Mouse (Mus musculus) embryonic facial prominence, embryonic 10.5 days (tissue): ENCODE results near the gene Card19. TPM values are rescaled to one million over a fixed set of nuclear protein-coding genes. Genes with fewer than 3 reads are reported as not detected.

ENCODE experiments used
- DNase-seq: peaks from one replicate; pipeline ENCODE4 v3.0.0-alpha.2; 2017; ENCODE audit warnings: low spot score
- H3K27ac ChIP-seq: fragments of 300-500 bp; sonication (generic); replicated peaks from 2 replicates; pipeline ENCODE4 v1.5.1; 2016; ENCODE audit warnings: mild to moderate bottlenecking
- H3K27me3 ChIP-seq: fragments of 300-500 bp; sonication (generic); replicated peaks from 2 replicates; pipeline ENCODE4 v1.6.1; 2016; ENCODE audit warnings: low read depth, mild to moderate bottlenecking; ENCODE audit not compliant: poor library complexity, severe bottlenecking
- H3K36me3 ChIP-seq: fragments of 300-500 bp; sonication (generic); replicated peaks from 2 replicates; pipeline ENCODE4 v1.6.1; 2016; ENCODE audit warnings: mild to moderate bottlenecking, moderate library complexity
- H3K4me1 ChIP-seq: fragments of 300-500 bp; sonication (generic); 2 replicates; pipeline ENCODE4 v1.6.1; 2016
- H3K4me3 ChIP-seq: fragments of 300-500 bp; sonication (generic); 2 replicates; pipeline ENCODE4 v1.5.1; 2016; ENCODE audit warnings: mild to moderate bottlenecking, moderate library complexity
- H3K9me3 ChIP-seq: fragments of 300-500 bp; sonication (generic); 2 replicates; pipeline ENCODE4 v1.6.1; 2016; ENCODE audit warnings: mild to moderate bottlenecking
- WGBS: fragments of 180-500 bp; shearing (Covaris S2); methylation state at CpG from one replicate; pipeline ENCODE4 v1.1.7; 2016; 5-methylcytosine and 5-hydroxymethylcytosine counted together
- polyA plus RNA-seq: library from polyadenylated mRNA; unstranded; fragments of >200 nt; fragmentation: Nextera tagmentation; extraction: Ambion mirVana; gene quantifications from 2 replicates; pipeline ENCODE4 v1.2.1, GENCODE M21; 2016

The Card19 gene
- polyA plus RNA-seq, 1 experiment from 2014 or later = 35.0 TPM

- Histone ChIP-seq H3K36me3 (no peaks in the 10 kb centered on the region), H3K4me1 (peaks cover 4% of the 10 kb centered on the region; the same call in 1 of the 2 replicates), H3K9me3 (no peaks in the 10 kb centered on the region), H3K27ac (no peak overlapping the region), H3K27me3 (no peaks in the 10 kb centered on the region), H3K4me3 (no peak overlapping the region)
- 92% methylated on average over 7 of the region's 7 CpGs for WGBS
- no peak for DNase-seq
Observed at GRCm38 (mm10) chr13:49202556-49202955, 13.3 kb downstream of the Card19 start.

GRCm38 (mm10) chr13:49200688-49201087 lies 15.1 kb downstream of the Card19 start:
- WGBS = 88% methylated on average over 13 of the region's 13 CpGs
- no peaks in the 10 kb centered on the region for H3K9me3 ChIP-seq
- no peak for DNase-seq
- no peaks in the 10 kb centered on the region for H3K27me3 ChIP-seq
- H3K4me3 ChIP-seq = no peak overlapping the region
- peaks cover 4% of the 10 kb centered on the region; the same call in 1 of the 2 replicates for H3K4me1 ChIP-seq
- H3K27ac ChIP-seq = no peak overlapping the region
- peaks cover 6% of the 10 kb centered on the region for H3K36me3 ChIP-seq

- 90% methylated on average over 7 of the region's 7 CpGs for WGBS
Observed at GRCm38 (mm10) chr13:49199891-49200290, 15.9 kb downstream of the Card19 start.

GRCm38 (mm10) chr13:49198734-49199133 lies 17.1 kb downstream of the Card19 start:
- Histone ChIP-seq H3K4me1 (peaks cover 3% of the 10 kb centered on the region; the same call in 1 of the 2 replicates), H3K4me3 (no peak overlapping the region), H3K36me3 (peaks cover 10% of the 10 kb centered on the region), H3K9me3 (no peaks in the 10 kb centered on the region), H3K27ac (no peak overlapping the region), H3K27me3 (no peaks in the 10 kb centered on the region)
- WGBS = 92% methylated on average over 9 of the region's 9 CpGs
- DNase-seq = no peak

More at GRCm38 (mm10) chr13:49199891-49200290, 15.9 kb downstream of the Card19 start:
- H3K27me3 ChIP-seq = no peaks in the 10 kb centered on the region
- DNase-seq = no peak
- no peaks in the 10 kb centered on the region for H3K9me3 ChIP-seq
- H3K36me3 ChIP-seq = peaks cover 10% of the 10 kb centered on the region
- peaks cover 3% of the 10 kb centered on the region; the same call in 1 of the 2 replicates for H3K4me1 ChIP-seq
- no peak overlapping the region for H3K4me3 ChIP-seq
- no peak overlapping the region for H3K27ac ChIP-seq

GRCm38 (mm10) chr13:49196766-49197165 lies 19.1 kb downstream of the Card19 start:
- Histone ChIP-seq H3K4me1 (peaks cover 13% of the 10 kb centered on the region), H3K27ac (no peak overlapping the region), H3K9me3 (no peaks in the 10 kb centered on the region), H3K27me3 (no peaks in the 10 kb centered on the region), H3K36me3 (peaks cover 10% of the 10 kb centered on the region), H3K4me3 (no peak overlapping the region)
- DNase-seq = no peak
- WGBS = 85% methylated on average over 6 of the region's 6 CpGs

- Histone ChIP-seq H3K4me1 (peaks cover 18% of the 10 kb centered on the region), H3K4me3 (no peak overlapping the region), H3K9me3 (no peaks in the 10 kb centered on the region), H3K27ac (no peak overlapping the region), H3K36me3 (peaks cover 10% of the 10 kb centered on the region), H3K27me3 (no peaks in the 10 kb centered on the region)
- 81% methylated on average over 5 of the region's 5 CpGs for WGBS
- no peak for DNase-seq
Observed at GRCm38 (mm10) chr13:49196211-49196610, 19.6 kb downstream of the Card19 start.

GRCm38 (mm10) chr13:49195651-49196050 lies 20.2 kb downstream of the Card19 start:
- H3K27me3 ChIP-seq = no peaks in the 10 kb centered on the region
- H3K9me3 ChIP-seq = no peaks in the 10 kb centered on the region
- H3K4me3 ChIP-seq = no peak overlapping the region
- 92% methylated on average over 7 of the region's 7 CpGs for WGBS
- H3K27ac ChIP-seq = no peak overlapping the region
- peaks cover 10% of the 10 kb centered on the region for H3K36me3 ChIP-seq
- peaks cover 24% of the 10 kb centered on the region for H3K4me1 ChIP-seq
- DNase-seq = no peak

- DNase-seq = no peak
- peaks cover 32% of the 10 kb centered on the region for H3K4me1 ChIP-seq
- H3K9me3 ChIP-seq = no peaks in the 10 kb centered on the region
- 94% methylated on average over 13 of the region's 13 CpGs for WGBS
- H3K4me3 ChIP-seq = no peak overlapping the region
- H3K27me3 ChIP-seq = peaks cover 5% of the 10 kb centered on the region; the same call in 1 of the 2 replicates
- H3K27ac ChIP-seq = no peak overlapping the region
- peaks cover 10% of the 10 kb centered on the region for H3K36me3 ChIP-seq
Observed at GRCm38 (mm10) chr13:49194811-49195210, 21.0 kb downstream of the Card19 start.

- DNase-seq = no peak
- Histone ChIP-seq H3K4me1 (peaks cover 44% of the 10 kb centered on the region), H3K36me3 (peaks cover 10% of the 10 kb centered on the region), H3K27me3 (peaks cover 16% of the 10 kb centered on the region; the same call in 1 of the 2 replicates), H3K4me3 (no peak overlapping the region), H3K27ac (no peak overlapping the region), H3K9me3 (no peaks in the 10 kb centered on the region)
- 92% methylated on average over 17 of the region's 17 CpGs for WGBS
Observed at GRCm38 (mm10) chr13:49193650-49194049, 22.2 kb downstream of the Card19 start.

GRCm38 (mm10) chr13:49192156-49192855 lies 23.5 kb downstream of the Card19 start:
- no peaks in the 10 kb centered on the region for H3K9me3 ChIP-seq
- no peak for DNase-seq
- peaks cover 10% of the 10 kb centered on the region for H3K36me3 ChIP-seq
- H3K4me3 ChIP-seq = no peak overlapping the region
- WGBS = 85% methylated on average over 16 of the region's 16 CpGs
- peaks cover 24% of the 10 kb centered on the region; the same call in 1 of the 2 replicates for H3K27me3 ChIP-seq
- no peak overlapping the region for H3K27ac ChIP-seq
- peaks cover 56% of the 10 kb centered on the region for H3K4me1 ChIP-seq

GRCm38 (mm10) chr13:49191673-49192035 lies 24.2 kb downstream of the Card19 start:
- Histone ChIP-seq H3K9me3 (no peaks in the 10 kb centered on the region), H3K27ac (peak overlapping the region; percentile 20), H3K4me3 (no peak overlapping the region), H3K27me3 (peaks cover 26% of the 10 kb centered on the region), H3K4me1 (peaks cover 62% of the 10 kb centered on the region), H3K36me3 (peaks cover 10% of the 10 kb centered on the region)
- DNase-seq = no peak
- 67% methylated on average over 5 of the region's 5 CpGs for WGBS

GRCm38 (mm10) chr13:49190876-49191672 lies 24.8 kb downstream of the Card19 start:
- Histone ChIP-seq H3K4me1 (peaks cover 64% of the 10 kb centered on the region), H3K27ac (peak overlapping the region; percentile 20; the same call in 1 of the 2 replicates), H3K9me3 (no peaks in the 10 kb centered on the region), H3K27me3 (peaks cover 32% of the 10 kb centered on the region), H3K36me3 (peaks cover 8% of the 10 kb centered on the region), H3K4me3 (no peak overlapping the region)
- no peak for DNase-seq
- 84% methylated on average over 7 of the region's 7 CpGs for WGBS
